Mouse (Mus musculus) C2C12 (cell line): ENCODE results near the gene Ifitm3.

Source experiments
- CTCF ChIP-seq: IDR thresholded peaks from one replicate; pipeline ENCODE4 v1.5.1; 2011; ENCODE audit not compliant: control insufficient read depth, insufficient read depth, insufficient read length
- MAX ChIP-seq: IDR thresholded peaks from one replicate; pipeline ENCODE4 v1.6.1; 2011; ENCODE audit warnings: mild to moderate bottlenecking, control low read depth
- MYOG ChIP-seq: IDR thresholded peaks from one replicate; pipeline ENCODE4 v1.6.1; 2011; ENCODE audit not compliant: control insufficient read depth, insufficient read length; ENCODE audit errors: extremely low read depth

GRCm38 (mm10) chr7:140987182-140988138, 23.1 kb downstream of the Ifitm3 start:
- no peak for TF ChIP-seq CTCF
- no peak for TF ChIP-seq MAX
- TF ChIP-seq MYOG = no peak
